Mouse (Mus musculus) liver, embryonic 14.5 days (tissue): Measurements from ENCODE around the gene Whrn.

Source experiments
- CTCF ChIP-seq: IDR thresholded peaks from 2 replicates; pipeline ENCODE4 v1.5.1; 2016; ENCODE audit warnings: antibody characterized with exemption, low read depth, control low read depth
- EP300 ChIP-seq: IDR thresholded peaks from 2 replicates; pipeline ENCODE4 v1.6.1; 2016; ENCODE audit warnings: antibody characterized with exemption, low read depth

DNA sequence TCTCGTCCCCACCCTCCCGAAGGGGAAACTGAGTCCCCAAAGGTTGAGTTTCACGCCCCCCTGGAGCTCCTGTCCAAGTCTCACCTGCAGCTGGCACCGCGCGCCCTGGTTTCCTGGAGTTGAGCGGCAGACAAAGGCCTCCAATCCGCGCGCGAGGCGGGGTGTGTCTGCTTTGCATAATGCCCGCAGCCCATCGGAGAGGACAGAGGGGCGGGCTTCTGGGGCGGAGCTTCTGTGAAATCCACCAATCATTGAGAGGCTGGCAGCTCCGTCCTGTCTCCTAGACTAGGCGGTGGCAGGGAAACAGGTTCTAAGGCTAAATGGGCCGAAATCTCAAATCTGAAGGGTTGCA lies 85.2 kb downstream of the Whrn start:
- TF ChIP-seq CTCF (no peak), EP300 (no peak)
